Mouse (Mus musculus) liver, embryonic 14.5 days (tissue): ENCODE measurements around the gene 4930402H24Rik. TPM values are rescaled to one million over a fixed set of nuclear protein-coding genes. Genes with fewer than 3 reads are reported as not detected.

Experiments used
- ATAC-seq: fragments of 200-750 bp; cut with Nextera tagmentation; 2 replicates; pipeline ENCODE4 v1.8.0; 2017; ENCODE audit warnings: moderate number of reproducible peaks, mild to moderate bottlenecking, moderate library complexity; ENCODE audit not compliant: insufficient read depth
- DNase-seq, 3 experiments: peaks; one replicate each; pipeline ENCODE4 v3.0.0-alpha.2; 2012 to 2013; ENCODE audit warnings: low read depth in 3 of 3, low spot score in 3 of 3
- H3K27ac ChIP-seq: fragments of 300-500 bp; sonication (generic); 2 replicates; pipeline ENCODE4 v1.5.1; 2014; ENCODE audit warnings: moderate library complexity, mild to moderate bottlenecking, control low read depth, inconsistent platforms
- H3K27me3 ChIP-seq: fragments of 300-500 bp; sonication (generic); 2 replicates; pipeline ENCODE4 v1.6.1; 2014; ENCODE audit warnings: mild to moderate bottlenecking, low read length, moderate library complexity; ENCODE audit not compliant: control insufficient read depth, insufficient read depth
- H3K36me3 ChIP-seq: fragments of 300-500 bp; sonication (generic); replicated peaks from 2 replicates; pipeline ENCODE4 v1.6.1; 2014; ENCODE audit warnings: low read depth; ENCODE audit not compliant: control insufficient read depth, insufficient read depth
- H3K4me1 ChIP-seq, 2 experiments: fragments of 200-500 bp in 1 of 2; fragments of 300-500 bp in 1 of 2; sonication (generic) in 1 of 2; replicated peaks; 2 replicates each; pipeline ENCODE4 v1.6.1; 2012 to 2014; ENCODE audit warnings: antibody characterized with exemption in 1 of 2, inconsistent platforms in 1 of 2, low read length in 1 of 2; ENCODE audit not compliant: control insufficient read depth in 2 of 2, insufficient read depth in 2 of 2
- H3K4me2 ChIP-seq: fragments of 300-500 bp; sonication (generic); 2 replicates; pipeline ENCODE4 v1.6.1; 2014; ENCODE audit warnings: low read depth, mild to moderate bottlenecking, control low read depth, moderate library complexity
- H3K4me3 ChIP-seq, 2 experiments: fragments of 200-500 bp in 1 of 2; fragments of 300-500 bp in 1 of 2; sonication (generic) in 1 of 2; 2 replicates each; pipeline ENCODE4 v1.5.1; 2012 to 2014; ENCODE audit warnings: low read depth in 2 of 2, low read length in 2 of 2, mild to moderate bottlenecking in 2 of 2, control low read depth in 1 of 2, inconsistent platforms in 1 of 2, moderate library complexity in 1 of 2; ENCODE audit not compliant: insufficient read depth in 1 of 2
- H3K9ac ChIP-seq: fragments of 300-500 bp; sonication (generic); replicated peaks from 2 replicates; pipeline ENCODE4 v1.6.1; 2014; ENCODE audit warnings: mild to moderate bottlenecking, control low read depth, moderate library complexity
- H3K9me3 ChIP-seq: fragments of 300-500 bp; sonication (generic); 2 replicates; pipeline ENCODE4 v1.6.1; 2016; ENCODE audit warnings: low read length, mixed read lengths; ENCODE audit not compliant: control insufficient read depth
- CTCF ChIP-seq: IDR thresholded peaks from 2 replicates; pipeline ENCODE4 v1.5.1; 2016; ENCODE audit warnings: antibody characterized with exemption, low read depth, control low read depth
- EP300 ChIP-seq: IDR thresholded peaks from 2 replicates; pipeline ENCODE4 v1.6.1; 2016; ENCODE audit warnings: antibody characterized with exemption, low read depth
- WGBS: fragments of 180-500 bp; shearing (Covaris S2); extraction: QIAGEN DNeasy Blood & Tissue Kit; methylation state at CpG from one replicate; pipeline ENCODE4 v1.1.7; 2014; ENCODE audit not compliant: insufficient replicate concordance; 5-methylcytosine and 5-hydroxymethylcytosine counted together
- polyA plus RNA-seq, 2 experiments: library from polyadenylated mRNA; depleted of rRNA in 1 of 2; stranded (reverse) in 1 of 2; unstranded in 1 of 2; fragments of >200 nt; fragmentation: Nextera tagmentation in 1 of 2; extraction: Ambion mirVana in 1 of 2; gene quantifications; 2 replicates each; pipeline versions ENCODE4 v1.2.1 to v1.2.3; 2012 to 2014

The 4930402H24Rik gene
- polyA plus RNA-seq, 2 experiments = 4.4 to 6.9 TPM

- Histone ChIP-seq H3K27ac (no peak overlapping the region; the same call in 1 of the 2 replicates), H3K36me3 (no peaks in the 10 kb centered on the region; the same call in 1 of the 2 replicates)
- 66% methylated on average over 4 of the region's 4 CpGs for WGBS
Measured at GRCm38 (mm10) chr2:130706602-130707001, 199.6 kb downstream of the 4930402H24Rik start.

DNA sequence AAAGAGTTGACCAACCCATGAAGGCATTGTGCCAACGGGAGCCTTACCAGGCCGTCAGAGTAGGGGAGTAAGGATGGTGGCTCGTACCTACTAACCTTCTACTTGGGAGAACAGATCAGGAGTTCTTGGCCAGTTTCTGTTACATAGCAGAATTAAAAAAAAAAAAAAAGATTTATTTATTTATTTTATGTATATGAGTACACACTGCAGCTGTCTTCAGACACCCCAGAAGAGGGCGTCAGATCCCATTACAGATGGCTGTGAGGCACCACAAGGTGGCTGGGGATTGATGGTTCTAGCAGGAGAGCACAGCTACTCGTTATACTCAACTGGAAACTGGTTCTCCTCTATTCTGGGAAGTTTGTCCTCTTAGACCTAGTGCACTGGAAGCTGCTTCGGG lies 201.0 kb downstream of the 4930402H24Rik start:
- Histone ChIP-seq H3K9ac (no peak overlapping the region), H3K36me3 (no peaks in the 10 kb centered on the region), H3K4me2 (no peak overlapping the region), H3K9me3 (no peaks in the 10 kb centered on the region), H3K4me1 (peaks cover 0 to 12% of the 10 kb centered on the region in 2 experiments; a peak in 2 of 4 replicates), H3K4me3 (no peak overlapping the region), H3K27ac (no peak overlapping the region), H3K27me3 (no peaks in the 10 kb centered on the region)
- WGBS = 58% methylated on average over 6 of the region's 6 CpGs
- ATAC-seq (no peak), DNase-seq (no peak)
- peak; percentile 13; the same call in 1 of the 2 replicates for TF ChIP-seq CTCF
- no peak for TF ChIP-seq EP300

More at GRCm38 (mm10) chr2:130706602-130707001, 199.6 kb downstream of the 4930402H24Rik start:
- Histone ChIP-seq H3K27me3 (no peaks in the 10 kb centered on the region), H3K4me1 (peaks cover 0 to 12% of the 10 kb centered on the region in 2 experiments; a peak in 2 of 4 replicates), H3K9ac (no peak overlapping the region), H3K4me2 (no peak overlapping the region), H3K9me3 (no peaks in the 10 kb centered on the region), H3K4me3 (no peak overlapping the region)
- TF ChIP-seq CTCF = no peak
- no peak for TF ChIP-seq EP300
- ATAC-seq = no peak
- no peak for DNase-seq

- Histone ChIP-seq H3K4me2 (no peak overlapping the region), H3K27ac (no peak overlapping the region), H3K36me3 (no peaks in the 10 kb centered on the region), H3K4me1 (peaks cover 0 to 12% of the 10 kb centered on the region in 2 experiments; a peak in 2 of 4 replicates), H3K27me3 (no peaks in the 10 kb centered on the region; the same call in 1 of the 2 replicates), H3K9ac (no peak overlapping the region), H3K9me3 (no peaks in the 10 kb centered on the region), H3K4me3 (no peak overlapping the region)
- TF ChIP-seq EP300 (no peak), CTCF (no peak)
- WGBS = 54% methylated on average over 9 of the region's 9 CpGs
- no peak for DNase-seq
- ATAC-seq = no peak
Measured at GRCm38 (mm10) chr2:130704040-130705001, 201.9 kb downstream of the 4930402H24Rik start.

GRCm38 (mm10) chr2:130697821-130698266 lies 208.4 kb downstream of the 4930402H24Rik start:
- H3K36me3 ChIP-seq = no peaks in the 10 kb centered on the region
- H3K9me3 ChIP-seq = no peaks in the 10 kb centered on the region
- WGBS = 5% methylated on average over 14 of the region's 14 CpGs
- H3K9ac ChIP-seq = no peak overlapping the region
- peak overlapping the region; percentile 30 to 36 for H3K4me3 ChIP-seq
- peaks cover 40% of the 10 kb centered on the region for H3K27me3 ChIP-seq
- no peak for ATAC-seq
- peak overlapping the region; percentile 57 for H3K4me2 ChIP-seq
- DNase-seq = no peak
- H3K4me1 ChIP-seq = 0 out of 4 replicates have a peak, but pooled peaks cover 0 to 2% of the 10 kb centered on the region in 2 experiments
- no peak overlapping the region for H3K27ac ChIP-seq
- no peak for TF ChIP-seq CTCF
- no peak for TF ChIP-seq EP300
